Mouse (Mus musculus) testis, adult 2 months (tissue): ENCODE measurements at regions not wholly inside any gene's neighbourhood (a gene's known extent, or its start where the extent isn't known, plus 50 kb on each side); places are given as distances from the start of the nearest gene placed in this dataset.

Experiments
- CTCF ChIP-seq: fragments of 200-500 bp; IDR thresholded peaks from 2 replicates; pipeline ENCODE4 v1.5.1; 2012; ENCODE audit warnings: low read depth, mild to moderate bottlenecking, inconsistent platforms, low read length, moderate library complexity; ENCODE audit not compliant: control insufficient read depth, insufficient read depth, insufficient replicate concordance
- POLR2A ChIP-seq: fragments of 200-500 bp; IDR thresholded peaks from 2 replicates; pipeline ENCODE4 v1.6.1; 2012; ENCODE audit warnings: low read depth, mild to moderate bottlenecking, inconsistent platforms, low read length, moderate library complexity; ENCODE audit not compliant: control insufficient read depth

DNA sequence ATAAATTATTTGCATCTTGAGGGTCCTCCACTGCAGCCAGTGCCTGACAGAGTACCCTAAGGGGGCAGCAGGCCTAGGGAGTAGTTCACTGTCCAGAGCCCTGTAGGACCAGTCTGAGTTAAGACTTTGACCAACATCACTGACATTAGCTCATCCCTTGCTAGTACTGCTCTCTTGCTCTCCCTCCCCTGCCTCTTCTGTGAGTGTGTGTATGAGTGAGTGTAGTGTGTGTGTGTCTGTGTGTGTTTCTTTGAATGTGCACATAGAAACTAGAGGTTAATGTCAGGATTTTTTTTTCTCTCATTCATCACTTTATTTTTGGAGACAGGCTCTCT is 266.2 kb downstream of the Gm49356 start:
- TF ChIP-seq CTCF (no peak), POLR2A (no peak)
